Mouse (Mus musculus) liver (tissue): ENCODE data around the gene Gm10378.
"Not testable (repeated sequence)": the region's sequence is repeated elsewhere in the genome, so short reads cannot be mapped to it uniquely, and the experiment has no call there.

ENCODE experiments used
- DNase-seq: peaks from one replicate; pipeline ENCODE4 v3.0.0-alpha.2; 2020; ENCODE audit warnings: mixed read lengths

Gm10378 gene

GRCm38 (mm10) chr14:42655638-42656037, at the start of gene Gm10378:
TSS of gene Gm10378 (plus strand) at chr14:42655938.
- DNase-seq: not testable (repeated sequence)

- not testable (repeated sequence) for DNase-seq
Observed at GRCm38 (mm10) chr14:42641817-42642216, 13.9 kb upstream of the Gm10378 start, which contains the start of gene Gm3633. TSS of gene Gm3633 (minus strand) at chr14:42641917.
